Mouse (Mus musculus) heart, postnatal 10 days (tissue): ENCODE results near the gene Fli1. TPM values are rescaled to one million over a fixed set of nuclear protein-coding genes. Genes with fewer than 3 reads are reported as not detected.
A peak's percentile ranks its signal among the peaks of the same experiment; 100 is the strongest.

Experiments used
- DNase-seq, 2 experiments: peaks; one replicate each; pipeline ENCODE4 v3.0.0; 2021
- intact Hi-C: fragments of 180-260 bp; cut with DNase I; formaldehyde crosslinking; loops from one replicate; pipeline ENCODE4 v1.15.1; 2025
- total RNA-seq, 2 experiments: library from RNA; stranded (reverse); gene quantifications; 2 replicates each; pipeline ENCODE4 v1.2.3; 2021

Fli1 gene
- total RNA-seq, 2 experiments from 2014 or later, result 41.1 to 47.5 TPM

DNA sequence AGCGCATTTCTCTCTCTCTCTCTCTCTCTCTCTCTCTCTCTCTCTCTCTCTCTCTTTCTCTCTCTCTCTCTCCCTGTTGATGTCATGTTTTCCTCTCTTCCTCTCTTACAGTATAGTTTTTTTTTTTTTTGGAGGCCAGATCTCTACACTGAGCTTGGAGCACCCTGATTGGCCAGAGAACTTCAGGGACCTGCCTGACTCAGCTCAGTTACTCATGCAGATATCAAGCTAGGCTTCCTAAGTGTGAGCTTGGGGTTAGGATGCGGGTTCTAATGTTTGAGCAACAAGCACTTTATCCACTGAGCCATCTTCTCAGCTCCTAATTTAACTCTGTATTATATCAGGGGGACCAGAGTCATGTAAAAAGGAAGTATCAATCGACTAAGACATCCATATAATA is 126.7 kb downstream of the Fli1 start:
- no peak for DNase-seq
- intact Hi-C loops, result no loop called here

DNA sequence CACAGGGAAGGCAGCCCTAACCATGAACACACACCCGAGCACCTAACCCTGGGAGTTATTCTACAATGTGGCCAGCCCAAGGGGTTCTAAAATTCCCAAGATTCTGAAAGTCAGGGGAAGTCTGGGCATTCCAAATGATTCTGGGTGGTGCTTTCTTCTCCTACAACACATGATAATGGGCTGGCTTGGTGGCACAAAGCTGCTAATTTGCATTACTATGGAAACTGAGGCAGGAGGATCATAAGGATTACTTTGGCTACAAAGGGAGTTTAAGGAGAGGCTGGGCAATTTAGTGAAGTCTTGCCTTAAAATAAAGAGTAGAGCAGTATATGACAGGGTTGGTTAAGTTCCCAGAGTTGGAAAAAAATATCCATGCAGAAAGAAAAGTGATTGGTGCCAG is 127.7 kb downstream of the Fli1 start:
- intact Hi-C loops, result no loop called here
- DNase-seq, result no peak

- intact Hi-C loops, result no loop called here
- no peak for DNase-seq
Measured at GRCm38 (mm10) chr9:32412836-32413580, 129.7 kb downstream of the Fli1 start.

GRCm38 (mm10) chr9:32411507-32411906 is 131.2 kb downstream of the Fli1 start:
- intact Hi-C loops, result no loop called here

GRCm38 (mm10) chr9:32410671-32411070 is 132.0 kb downstream of the Fli1 start:
- peak in 1 of 2 experiments; percentile 38 for DNase-seq
- intact Hi-C loops, result no loop called here

More at GRCm38 (mm10) chr9:32411507-32411906, 131.2 kb downstream of the Fli1 start:
- DNase-seq, result no peak

DNA sequence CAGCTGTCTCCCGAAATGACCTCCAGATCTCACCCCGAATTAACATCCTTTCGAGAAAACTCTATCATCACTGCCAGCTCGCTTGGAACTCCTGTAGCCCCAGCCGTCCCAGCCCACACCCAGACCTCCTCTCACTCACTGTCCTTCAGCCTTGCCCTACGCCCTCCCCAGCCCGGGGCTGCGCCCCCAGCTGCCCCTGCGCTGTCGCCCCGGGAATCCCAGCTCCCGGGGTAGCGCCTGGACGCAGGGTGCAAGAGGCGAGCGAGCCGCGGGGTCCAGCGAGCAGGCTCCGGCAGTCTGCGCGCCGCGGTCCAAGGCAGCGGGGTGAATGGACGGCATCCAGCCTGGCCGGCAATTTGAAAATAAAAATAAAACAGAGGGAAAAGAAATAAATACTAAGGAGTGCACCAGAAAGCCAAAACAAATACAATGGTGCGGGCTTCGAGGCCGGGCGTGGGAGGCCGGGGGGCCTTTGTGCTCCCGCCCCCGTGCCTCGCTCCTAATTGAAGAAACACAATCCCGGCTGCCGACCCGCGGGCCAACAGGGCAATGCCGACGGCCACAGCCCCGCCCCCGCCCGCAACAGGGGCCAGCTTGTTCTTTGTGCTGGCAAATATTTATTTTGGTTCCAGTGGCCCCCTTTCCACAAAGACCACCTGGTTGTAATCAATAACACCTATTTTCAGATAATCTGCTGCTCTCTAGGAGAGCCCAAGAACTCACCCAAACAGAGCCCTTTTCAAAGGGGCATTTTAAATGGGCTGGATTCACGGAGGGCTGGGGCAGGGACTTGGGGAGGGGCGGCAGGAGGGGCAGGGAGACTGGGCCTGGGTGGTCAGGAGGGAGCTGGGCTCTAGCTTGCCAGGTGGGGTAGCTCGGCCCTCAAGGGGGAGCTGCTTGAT is 133.3 kb downstream of the Fli1 start:
- intact Hi-C loops, result loop anchor here (5.0 kb wide), 3 partner anchors 133 to 533 kb away; partner anchors contain the start of gene Fli1
- DNase-seq, result peak; percentile 37 to 54

GRCm38 (mm10) chr9:32408730-32409059 is 134.0 kb downstream of the Fli1 start:
- no peak for DNase-seq
- intact Hi-C loops, result loop anchor here (5.0 kb wide), 3 partner anchors 134 to 534 kb away; partner anchors contain the start of gene Fli1

DNA sequence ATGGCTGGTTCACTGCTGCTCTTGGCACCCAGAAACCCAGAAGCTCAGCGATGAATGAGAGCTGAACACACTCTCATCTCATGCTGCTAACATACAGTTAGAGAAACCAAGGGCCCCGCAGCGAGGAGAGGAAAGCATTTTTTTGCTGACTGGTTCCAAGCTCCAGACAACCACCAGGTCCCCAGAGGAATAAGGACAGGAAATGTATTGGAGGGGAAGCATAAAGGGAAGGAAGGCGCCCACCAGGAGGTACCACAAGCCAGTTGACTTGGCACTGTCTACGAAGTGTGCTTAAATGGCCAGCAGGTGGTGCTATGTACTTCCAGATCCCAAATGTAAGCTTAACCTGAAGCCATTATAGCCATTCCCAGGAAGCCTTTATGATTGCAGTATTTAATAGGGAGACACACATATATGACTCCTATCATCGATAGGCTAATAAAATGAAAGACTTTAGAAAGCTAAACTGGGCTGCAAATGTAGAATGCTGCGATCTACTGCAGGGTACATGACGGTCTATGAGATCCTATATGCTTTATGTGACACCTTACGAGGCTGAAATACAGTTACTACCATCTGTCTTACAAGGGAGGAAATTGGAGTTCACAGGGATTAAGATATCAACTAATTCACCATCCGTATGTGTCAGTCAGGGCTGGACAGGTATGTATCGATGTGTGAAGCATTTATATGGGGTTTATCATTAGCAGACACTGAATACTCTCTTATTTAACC is 137.3 kb downstream of the Fli1 start:
- peak; percentile 77 to 84 for DNase-seq
- intact Hi-C loops, result loop anchor here (1.0 to 5.0 kb wide), 6 partner anchors 137 to 842 kb away; partner anchors contain the start of gene Fli1

DNA sequence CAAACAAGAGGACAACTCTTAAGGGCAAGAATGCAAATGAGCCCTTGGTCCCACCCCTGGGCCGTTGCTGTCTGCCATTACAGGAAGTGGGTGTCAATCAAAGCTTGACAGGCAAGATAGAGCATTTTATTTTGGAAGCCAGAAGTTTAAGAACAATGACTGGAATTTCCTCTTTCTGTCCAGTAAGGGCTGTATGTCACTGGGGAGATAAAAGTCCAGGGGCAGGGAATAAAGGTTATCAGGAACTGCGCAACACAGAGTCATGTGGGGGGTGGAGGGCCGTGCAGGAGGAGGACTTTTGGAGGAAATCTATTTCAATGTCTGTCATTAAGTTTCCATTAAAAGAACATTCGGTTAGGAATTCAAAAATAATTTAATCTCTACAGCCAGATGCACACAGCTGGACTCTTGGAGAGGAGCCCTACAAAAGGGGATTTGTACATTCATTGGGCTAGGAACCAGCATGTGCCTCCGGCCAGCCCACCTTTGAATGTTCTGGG is 141.9 kb downstream of the Fli1 start:
- DNase-seq, result peak; percentile 59 to 72
- intact Hi-C loops, result loop anchor here (5.0 kb wide), 1 partner anchor 682 kb away; no protein-coding TSS in a partner anchor

DNA sequence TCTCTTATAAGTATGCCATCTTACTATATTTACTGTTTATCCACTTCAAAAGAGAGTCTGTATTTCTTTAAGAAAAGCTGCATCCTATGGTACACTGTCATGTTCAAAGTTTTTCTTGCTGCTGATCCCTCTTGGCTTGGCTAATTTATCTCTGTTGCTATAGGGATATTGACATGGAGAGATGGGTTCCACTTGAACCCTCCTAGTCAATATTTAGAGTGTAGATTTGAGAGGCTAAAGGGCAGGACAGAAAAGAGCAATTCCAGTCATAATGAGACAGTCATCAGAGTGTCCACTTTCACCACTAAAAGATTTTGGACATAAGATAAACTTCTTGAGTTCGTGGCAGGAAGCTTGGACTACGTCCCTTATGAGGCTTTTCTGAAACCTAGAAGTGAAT is 142.4 kb downstream of the Fli1 start:
- DNase-seq, result no peak
- intact Hi-C loops, result loop anchor here (5.0 kb wide), 1 partner anchor 682 kb away; no protein-coding TSS in a partner anchor

GRCm38 (mm10) chr9:32394761-32395161 is 147.9 kb downstream of the Fli1 start:
- no peak for DNase-seq
- intact Hi-C loops, result no loop called here

DNA sequence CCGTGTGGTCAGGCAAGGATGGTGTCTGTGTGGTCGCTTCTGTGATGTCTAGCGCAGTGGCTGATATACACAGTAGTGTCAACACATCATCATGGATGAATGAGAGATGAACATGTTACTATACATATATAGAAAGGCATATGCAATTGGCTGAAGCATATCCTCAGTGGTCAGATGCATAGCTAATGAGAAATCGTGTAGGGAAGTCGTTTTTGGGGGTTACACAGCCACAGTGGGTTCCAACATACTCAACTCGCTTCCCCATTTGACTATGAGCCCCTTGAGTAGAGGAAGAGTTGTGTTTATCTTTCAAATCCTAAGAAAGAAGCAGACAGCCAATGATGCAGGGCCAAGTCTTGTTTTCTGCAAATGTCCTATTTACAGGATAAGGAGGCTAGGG is 149.9 kb downstream of the Fli1 start:
- DNase-seq, result no peak
- intact Hi-C loops, result no loop called here

GRCm38 (mm10) chr9:32391701-32392100 is 151.0 kb downstream of the Fli1 start:
- no peak for DNase-seq
- intact Hi-C loops, result no loop called here

- intact Hi-C loops, result no loop called here
- no peak for DNase-seq
Measured at GRCm38 (mm10) chr9:32391092-32391491, 151.6 kb downstream of the Fli1 start.

DNA sequence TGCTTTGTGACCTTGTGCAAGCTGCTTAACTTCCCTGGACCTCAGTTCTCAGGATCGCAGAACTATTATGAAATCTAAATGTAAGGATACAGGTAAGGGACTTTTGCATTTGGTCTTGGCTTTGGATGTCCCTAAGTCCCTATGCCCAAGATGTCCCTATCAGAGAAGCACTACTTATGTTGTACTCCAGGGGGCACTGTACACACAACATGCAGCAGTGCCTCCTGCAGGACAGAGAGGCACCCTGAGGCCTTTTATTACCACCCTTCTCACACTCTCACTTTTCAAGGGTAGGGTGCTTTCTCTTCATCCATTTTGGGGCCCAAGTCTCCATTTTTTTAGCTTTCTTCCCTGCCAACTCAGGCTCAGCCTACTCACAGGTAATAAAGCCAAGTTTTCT is 154.5 kb downstream of the Fli1 start:
- intact Hi-C loops, result no loop called here

DNA sequence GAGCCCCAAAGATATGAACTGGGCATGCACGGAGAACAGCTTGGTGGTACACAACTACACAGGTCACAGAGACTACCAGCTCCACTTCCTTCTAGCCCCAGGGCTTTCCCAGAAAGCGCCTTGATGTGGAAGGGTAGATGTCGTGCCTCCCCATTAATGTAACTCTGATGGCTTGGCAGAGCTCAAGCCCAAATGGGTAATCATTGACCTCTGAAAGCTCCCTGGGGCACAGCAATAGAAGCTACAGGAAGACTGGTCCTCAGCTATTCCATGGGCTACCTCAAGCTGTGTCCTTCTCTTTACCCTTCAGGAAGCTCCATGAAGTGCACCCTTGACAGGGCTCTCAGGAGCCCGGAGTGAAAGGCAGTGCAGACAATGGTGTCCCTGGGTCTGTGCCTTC is 157.8 kb downstream of the Fli1 start:
- DNase-seq, result no peak
- intact Hi-C loops, result no loop called here

More for the DNA sequence above, 154.5 kb downstream of the Fli1 start:
- no peak for DNase-seq

DNA sequence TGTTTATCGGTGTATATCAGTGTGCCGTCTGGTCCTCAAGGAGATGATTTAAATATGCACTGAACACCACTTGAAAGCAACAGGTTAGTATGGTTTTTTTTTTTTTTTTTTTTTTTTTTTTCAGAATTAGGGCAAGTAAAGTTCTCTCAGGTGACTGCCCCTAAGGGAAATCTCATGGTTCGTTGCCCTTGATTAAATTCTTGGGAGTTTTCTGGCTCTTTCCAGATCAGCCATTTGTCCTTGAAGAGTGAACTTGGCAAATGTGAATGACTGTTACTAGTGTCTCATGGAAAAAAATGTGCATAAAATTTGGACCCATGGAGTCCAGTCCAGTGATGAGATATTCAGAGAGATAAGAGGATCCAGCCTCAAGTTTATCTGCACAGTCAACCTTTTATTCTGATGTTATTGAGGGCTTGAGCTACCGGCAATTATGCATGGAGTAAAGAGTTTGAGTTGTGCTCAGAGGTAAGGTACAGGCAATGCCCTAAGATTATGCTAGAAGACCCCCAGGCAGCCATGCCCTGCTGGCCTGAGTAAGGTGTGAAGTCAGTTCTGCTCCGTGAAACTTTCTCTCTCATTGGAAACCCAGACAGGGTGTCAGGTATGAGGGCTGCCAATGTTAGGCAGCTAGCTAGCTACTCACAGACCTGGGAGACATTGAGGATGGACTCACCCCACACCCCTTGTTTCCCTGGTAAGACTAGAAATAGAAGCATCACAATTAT is 165.6 kb downstream of the Fli1 start:
- intact Hi-C loops, result no loop called here
- DNase-seq, result no peak

GRCm38 (mm10) chr9:32376031-32376430 is 166.6 kb downstream of the Fli1 start:
- intact Hi-C loops, result no loop called here
- peak; percentile 25 to 32 for DNase-seq

DNA sequence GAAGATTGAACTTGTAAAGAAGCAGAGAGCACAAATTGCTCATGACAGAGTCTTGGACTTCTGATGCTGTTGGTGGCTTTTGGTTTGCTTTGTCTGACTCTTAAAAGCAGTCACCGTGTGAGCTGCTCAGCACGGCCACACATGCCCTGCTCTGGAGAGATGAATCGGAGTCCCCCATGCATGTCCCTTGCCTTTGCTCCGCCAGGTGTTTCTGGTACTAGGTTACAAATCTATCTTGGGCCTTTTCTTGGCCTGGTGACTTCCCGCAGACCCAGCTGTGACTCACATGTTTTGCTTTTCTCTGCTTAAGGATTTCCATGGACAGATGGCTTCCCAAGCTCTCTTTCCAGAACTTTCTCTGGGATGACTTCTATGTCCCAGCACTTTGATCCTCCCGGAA is 169.0 kb downstream of the Fli1 start:
- intact Hi-C loops, result no loop called here
- DNase-seq, result no peak
